Mouse (Mus musculus): ENCODE results near the gene Arid1b.

Arid1b gene

DNA sequence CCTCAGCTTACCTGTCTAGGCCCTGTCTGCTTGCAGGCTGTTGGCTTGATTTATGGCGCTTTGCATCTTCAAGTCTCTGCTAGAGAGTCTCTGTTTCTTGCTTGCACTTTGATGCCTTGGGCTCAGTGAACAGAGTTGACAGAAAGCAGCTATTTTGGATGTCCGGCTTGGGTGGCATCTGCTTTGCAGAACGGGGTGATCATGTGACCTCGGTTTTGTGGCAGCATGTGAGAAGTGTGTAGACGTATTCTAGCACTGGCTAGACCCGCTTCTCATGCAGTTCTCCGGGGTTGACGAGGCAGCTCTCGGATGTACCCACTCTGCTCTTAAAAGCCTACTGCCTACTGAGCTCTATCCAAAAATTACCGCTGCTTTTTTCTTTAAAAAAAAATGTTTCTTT, 22.9 kb downstream of the Arid1b start:
- no peak for DNase-seq (ENCODE audit: extremely low read depth, low read depth, low spot score)

DNA sequence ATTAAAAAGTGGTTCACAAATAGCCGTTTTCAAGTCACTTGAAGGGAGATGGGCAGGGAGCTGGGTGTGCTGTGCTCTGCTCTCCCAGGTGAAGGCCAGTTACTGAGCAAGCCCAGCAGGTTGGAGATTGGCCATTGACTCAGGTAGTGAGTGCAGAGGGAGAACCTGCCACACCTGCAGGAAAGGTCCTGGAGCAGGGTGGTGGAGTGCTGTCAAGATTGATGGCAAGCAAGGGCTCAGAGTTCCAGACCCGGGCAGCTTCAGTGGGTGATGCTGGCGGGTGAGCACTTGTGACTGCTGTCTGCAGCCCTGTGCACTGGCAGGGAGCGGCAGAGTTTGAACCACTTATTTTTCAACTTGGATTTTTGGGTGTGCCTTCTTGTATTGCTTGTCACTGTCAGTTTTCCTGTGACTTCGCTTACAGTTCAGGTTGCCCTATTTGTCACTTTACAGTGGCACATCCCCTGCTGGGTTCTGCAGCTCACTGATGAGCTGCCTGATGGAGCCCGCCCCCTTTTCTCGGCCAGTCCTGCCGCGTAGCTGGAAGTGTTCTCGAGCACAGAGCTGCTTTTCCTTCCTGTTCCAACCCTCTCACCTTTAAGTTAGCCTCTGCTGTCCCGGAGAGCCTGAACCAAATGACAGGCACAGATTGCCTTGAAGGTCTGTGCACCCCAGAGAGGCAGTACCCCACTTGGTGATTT, 27.3 kb downstream of the Arid1b start:
- DNase-seq (ENCODE audit: extremely low read depth, low read depth, low spot score): no peak

DNA sequence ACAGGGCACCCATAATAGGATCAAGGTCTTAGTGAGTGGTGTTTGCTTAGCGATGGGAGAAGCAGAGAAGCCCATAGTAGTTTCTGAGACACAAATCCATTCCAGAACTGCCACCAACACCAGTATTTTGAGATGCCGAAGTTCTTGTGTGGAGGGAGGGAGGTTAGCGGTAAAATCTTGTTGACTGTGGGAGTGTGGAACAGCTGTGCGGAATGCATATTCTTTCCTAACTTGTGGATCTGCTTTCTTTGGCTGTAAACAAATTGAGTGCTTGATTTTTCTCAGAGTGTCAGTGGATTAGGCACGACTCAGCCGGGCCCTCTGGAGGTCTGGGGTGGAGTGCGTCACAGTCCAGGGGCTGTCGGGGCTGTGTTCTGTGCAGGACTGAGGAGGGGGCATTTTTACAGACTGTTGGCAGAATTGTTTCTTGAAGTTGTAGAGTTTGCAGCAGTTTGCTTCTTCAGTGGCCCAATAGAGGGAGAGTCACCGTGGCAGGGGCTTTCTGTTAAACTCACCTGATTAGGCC, 27.9 kb downstream of the Arid1b start:
- no peak for DNase-seq (ENCODE audit: extremely low read depth, low read depth, low spot score)

DNA sequence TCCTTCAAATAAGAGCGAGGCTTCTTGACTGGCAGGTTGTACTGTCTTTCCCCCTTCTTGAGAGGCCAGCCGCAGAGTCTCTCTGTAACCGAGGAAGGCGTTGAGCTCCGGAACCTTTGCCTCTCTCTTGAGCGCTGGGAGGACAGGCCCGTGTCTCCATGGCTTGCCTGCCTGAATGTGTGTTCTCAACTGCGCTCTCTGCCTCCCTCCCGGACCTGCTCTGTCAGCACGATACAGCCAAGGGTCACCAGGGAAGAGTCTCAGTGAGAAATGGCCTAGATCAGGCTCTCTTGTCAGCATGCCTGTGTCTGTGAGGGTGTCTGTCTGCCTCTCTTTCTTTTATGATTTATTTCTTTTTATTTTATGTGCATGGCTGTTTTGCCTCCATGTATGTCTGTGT, 29.6 kb downstream of the Arid1b start:
- DNase-seq (ENCODE audit: extremely low read depth, low read depth, low spot score): no peak

DNA sequence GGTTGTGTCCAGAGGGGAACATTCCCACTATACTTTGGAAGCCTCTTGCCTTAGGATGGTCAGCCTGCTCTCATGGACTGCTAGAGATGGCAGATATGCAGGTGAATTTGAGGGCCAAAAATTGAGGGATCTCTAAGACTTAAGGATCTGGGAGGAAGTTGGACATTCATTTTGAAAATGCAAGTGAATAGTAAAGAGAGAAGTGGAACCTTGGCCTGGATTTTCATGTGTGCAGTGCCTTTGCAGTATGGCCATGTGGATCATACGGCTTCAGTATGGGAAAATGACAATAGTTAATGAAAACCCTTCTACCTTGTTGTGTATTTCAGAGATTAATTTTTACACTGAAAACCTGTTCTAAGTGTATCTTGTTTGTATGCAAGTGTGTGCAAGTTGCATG, 31.3 kb downstream of the Arid1b start:
- DNase-seq (ENCODE audit: extremely low read depth, low read depth, low spot score): no peak

DNA sequence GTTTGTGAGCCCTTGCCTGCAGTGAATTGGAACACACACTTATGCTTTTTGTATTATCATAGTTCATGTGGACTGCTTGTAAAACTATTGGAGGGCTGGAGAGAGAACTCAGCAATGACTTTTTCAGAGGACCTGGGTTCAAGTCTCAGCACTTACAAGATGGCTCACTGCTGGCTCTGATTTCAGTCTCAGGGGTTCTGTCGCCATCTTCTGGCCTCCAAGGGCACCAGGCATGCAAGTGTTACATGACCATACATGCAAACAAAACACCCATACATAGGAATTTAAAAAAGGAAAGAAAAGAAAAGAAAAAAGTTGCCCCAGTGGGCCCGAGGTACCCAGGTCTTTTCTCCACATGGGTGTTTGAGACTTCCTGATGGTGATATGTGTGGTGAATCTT, 32.4 kb downstream of the Arid1b start:
- no peak for DNase-seq (ENCODE audit: extremely low read depth, low read depth, low spot score)

DNA sequence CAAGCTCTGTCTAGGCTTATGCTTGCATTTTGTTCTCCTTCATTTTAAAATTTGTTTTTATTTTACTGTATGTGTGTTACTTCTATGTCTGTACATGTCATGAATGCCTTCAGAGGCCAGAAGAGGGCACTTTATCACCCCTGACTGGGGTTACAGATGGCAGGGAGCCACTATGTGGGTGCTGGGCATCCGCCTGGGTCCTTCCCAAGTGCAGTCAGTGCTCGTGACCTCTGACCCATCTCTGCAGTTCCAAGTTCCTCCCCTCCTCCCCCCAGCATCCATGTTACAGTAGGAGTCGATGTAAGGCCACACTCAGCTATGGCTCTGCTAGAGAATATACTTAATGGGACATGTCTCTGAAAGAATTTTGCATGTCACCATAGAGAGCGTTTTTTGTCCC, 35.0 kb downstream of the Arid1b start:
- DNase-seq (ENCODE audit: extremely low read depth, low read depth, low spot score): no peak

DNA sequence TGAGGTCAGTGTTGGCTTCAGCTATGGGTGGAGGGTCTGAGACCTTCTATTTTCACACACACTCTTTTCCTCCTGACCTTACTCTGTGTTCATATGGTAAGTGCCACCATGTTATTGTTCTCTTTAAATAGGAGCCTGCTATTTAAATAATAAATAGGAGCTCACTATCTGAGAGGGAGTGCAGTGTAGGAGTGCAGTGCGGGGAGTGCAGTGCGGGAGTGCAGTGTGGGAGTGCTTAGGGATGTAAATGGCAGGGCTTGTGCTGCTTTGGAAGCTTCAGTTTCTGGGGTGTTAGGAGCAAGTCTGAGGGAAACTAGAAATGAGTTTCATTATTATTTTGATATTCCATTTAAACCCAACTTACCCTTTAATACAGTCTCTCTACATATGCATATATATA, 36.2 kb downstream of the Arid1b start:
- no peak for DNase-seq (ENCODE audit: extremely low read depth, low read depth, low spot score)

DNA sequence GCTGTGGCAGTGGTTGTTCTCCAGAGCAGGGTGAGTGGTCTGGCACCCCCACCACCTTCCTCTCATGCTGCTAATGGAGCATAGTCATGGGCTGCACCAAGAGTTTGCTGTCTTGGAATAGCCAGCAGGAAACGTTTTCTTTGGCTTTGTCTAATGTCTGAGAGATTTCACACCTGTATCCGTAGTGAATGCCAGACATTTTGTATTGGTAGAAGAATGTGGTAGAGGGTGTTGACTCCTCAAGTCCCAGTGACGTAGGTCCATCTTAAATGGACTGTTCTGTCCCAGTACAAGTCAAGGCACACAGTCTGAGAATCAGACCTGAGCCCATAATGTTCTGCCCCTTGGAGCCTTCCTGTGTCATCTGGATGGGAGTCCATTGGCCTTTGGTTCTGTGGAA, 39.2 kb downstream of the Arid1b start:
- no peak for DNase-seq (ENCODE audit: extremely low read depth, low read depth, low spot score)

DNA sequence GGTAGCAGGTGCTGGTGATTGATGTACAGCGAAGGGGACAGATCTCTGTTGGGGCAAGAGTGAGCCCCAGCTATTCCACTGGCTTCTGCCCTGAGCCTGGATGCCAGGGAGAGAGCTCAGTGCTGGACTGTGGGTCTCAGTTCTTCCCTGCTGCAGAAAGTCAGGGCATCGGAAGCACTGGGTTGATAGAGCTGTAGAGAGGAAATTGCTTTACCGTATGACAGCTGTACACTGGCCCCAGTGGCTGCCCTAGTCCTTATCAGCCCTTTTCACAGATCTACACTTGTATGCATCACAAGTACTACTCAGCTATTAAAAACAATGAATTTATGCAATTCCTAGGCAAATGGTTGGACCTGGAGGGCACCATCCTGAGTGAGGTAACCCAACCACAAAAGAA, 40.1 kb downstream of the Arid1b start:
- no peak for DNase-seq (ENCODE audit: extremely low read depth, low read depth, low spot score)

DNA sequence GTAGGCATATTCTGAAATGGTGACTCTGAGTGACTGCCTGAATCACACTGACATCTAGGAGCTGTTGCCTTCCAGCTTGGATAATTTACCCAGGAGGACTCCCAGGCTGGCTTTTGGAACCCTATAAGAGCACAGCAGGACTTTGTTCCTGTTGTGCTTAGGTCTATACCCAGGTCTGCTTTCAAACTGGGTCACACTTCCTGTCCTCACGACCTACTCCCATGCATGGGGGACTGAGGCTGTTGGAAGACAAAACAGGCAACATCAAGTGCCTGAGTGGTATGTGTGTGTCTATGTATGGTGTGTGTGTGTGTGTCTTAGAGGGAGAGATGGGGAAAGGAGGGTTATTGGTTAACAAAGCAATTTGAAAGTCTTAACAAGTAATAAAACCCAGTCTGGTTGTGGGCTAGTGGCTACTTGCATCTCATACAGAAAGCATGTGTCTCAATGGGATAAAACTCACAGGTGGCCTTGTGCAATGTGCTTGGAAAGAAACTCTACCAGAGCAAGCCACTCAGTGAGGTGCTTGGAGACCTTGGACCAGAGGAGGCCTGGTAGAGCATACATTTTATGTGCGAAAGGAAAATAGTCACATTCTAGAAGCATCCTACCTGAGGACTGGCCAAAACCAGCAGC, 42.2 kb downstream of the Arid1b start:
- DNase-seq (ENCODE audit: extremely low read depth, low read depth, low spot score): peak; percentile 68

DNA sequence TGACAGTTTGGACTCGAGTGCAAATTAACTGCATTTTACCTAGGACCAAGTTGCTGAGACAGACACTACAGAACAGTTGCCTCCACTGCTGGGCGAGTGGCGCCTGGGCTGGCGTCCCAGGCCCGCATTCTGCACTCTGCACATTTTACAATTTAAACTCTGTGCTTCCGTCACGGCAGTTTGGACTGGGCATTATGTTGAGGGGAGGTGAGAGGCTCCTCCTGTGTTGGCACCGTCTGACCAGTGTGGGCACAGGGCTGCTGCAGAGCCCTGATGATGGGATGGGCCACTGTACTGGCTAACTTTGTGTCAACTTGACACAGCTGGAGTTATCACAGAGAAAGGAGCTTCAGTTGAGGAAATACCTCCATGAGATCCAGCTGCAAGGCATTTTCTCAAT, 43.1 kb downstream of the Arid1b start:
- no peak for DNase-seq (ENCODE audit: extremely low read depth, low read depth, low spot score)

DNA sequence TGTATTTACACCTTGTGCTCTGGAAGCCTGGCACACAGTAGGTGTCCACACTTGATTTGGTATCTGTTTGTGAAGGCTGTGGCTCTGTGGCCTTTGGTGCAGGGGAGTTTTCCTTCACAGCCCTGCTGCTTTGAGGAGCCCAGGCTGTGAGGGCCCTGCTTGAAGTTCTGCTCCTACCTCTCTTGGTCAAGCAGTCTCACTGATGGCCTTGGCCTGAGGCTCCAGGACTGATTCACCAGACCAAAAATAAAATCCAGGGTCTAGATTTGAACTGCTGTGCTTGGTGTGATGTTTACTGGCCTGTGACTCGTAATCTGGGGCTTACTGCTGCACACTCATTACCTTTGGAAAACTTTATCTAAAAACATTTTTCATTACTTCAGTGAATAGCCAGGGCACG, 45.7 kb downstream of the Arid1b start:
- no peak for DNase-seq (ENCODE audit: extremely low read depth, low read depth, low spot score)

DNA sequence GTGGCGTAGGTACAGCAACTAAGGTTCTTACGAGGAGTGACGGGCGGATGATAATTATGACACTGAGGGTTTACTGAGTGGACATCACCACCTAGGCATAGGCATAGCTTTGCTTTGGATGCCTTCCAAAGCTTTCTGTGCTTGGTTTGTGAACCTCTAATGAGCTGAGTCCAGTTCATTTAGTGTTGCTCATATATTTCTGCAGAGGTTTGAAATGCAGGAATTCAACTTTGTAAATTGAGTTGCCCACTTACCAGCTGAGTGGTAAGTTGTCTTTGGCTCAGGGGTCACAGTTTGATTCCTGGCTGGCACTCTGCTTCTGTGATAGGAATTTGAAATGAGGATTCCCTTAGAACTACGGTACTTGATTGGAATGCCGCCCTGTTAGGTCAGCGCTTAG, 49.7 kb downstream of the Arid1b start:
- DNase-seq (ENCODE audit: extremely low read depth, low read depth, low spot score): no peak

DNA sequence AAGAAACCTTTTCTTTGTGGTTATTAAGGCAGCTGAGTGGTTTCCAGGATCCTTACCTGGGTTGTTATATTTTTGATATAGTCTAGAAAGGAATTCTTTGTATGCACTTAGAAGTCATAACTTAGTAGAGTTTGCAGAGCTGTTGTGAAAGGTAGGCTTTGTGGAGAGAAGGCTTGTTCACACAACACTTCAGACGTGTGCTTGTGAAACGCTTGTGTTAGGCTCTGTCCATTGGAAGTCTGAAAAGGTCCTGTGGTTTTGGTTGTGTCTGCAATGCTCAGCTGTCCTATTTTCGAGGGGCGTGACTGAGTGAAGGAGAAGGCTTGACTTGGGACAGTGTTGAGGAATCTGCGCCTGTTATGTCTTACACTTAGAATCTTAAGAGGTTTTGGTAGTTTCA, 51.5 kb downstream of the Arid1b start:
- DNase-seq (ENCODE audit: extremely low read depth, low read depth, low spot score): no peak

DNA sequence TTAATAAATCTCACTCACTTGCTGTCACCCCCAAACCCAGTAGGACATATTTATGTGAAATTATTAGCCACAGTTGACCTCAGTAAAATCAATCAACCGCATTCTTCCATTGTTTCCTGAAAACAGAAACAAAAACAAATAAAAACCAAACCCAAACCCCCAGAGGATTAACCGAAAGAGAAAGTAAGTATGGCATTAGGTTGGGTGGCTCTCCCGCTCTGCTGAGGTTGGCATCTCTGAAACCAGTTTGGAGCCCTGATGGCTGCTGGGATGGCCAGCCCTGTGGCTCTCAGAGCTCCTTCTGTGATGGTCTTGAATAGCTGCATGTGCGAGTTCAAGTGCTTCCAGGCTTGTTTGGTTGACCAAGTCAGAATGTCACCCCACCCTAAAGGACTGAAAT, 53.2 kb downstream of the Arid1b start:
- no peak for DNase-seq (ENCODE audit: extremely low read depth, low read depth, low spot score)

DNA sequence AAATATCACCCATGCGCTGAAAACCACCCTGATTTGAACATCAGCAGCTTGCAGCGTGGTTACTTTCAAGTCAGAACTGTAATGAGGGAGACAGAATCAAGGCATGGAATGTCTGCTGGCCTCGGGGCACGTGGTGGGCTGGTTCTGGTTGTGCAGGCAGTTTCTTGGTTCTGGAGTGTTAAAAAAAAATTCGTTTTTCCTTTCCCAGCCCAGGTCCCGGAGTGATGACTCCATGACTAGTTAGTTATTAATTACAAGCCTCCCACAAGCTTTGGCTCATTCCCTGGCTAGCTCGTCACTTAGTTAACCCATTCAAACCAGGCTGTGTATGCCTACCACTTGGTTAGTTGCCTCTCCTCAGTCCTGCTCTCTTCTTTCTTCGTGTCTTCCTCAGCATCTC, 56.1 kb downstream of the Arid1b start:
- DNase-seq (ENCODE audit: extremely low read depth, low read depth, low spot score): no peak

DNA sequence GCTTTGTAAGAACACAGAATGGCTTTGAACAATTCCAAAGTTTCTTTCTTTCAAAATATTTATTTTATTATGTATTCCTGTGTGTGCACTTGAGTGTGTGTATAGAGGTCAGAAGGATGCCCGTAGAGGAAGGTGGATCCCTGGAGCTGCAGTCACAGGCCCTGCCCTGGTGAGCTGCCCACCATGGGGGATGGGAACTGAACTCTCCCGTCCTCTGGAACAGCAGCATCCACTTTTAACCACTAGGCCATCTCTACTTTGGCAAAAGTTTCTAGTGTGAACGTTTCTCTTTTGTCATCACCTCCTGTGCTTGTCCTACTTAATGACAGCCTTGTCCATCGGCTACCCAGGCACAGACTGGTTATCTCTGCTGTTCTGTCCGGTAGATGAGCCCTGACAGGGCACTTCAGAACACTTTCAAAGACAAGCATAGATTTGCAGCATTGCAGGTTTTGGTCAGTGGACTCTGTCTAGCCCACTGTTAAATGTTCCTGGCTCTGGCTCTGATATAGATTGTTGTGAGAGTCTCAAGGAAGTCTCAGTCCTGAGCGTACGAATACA, 56.9 kb downstream of the Arid1b start:
- DNase-seq (ENCODE audit: extremely low read depth, low read depth, low spot score): no peak

DNA sequence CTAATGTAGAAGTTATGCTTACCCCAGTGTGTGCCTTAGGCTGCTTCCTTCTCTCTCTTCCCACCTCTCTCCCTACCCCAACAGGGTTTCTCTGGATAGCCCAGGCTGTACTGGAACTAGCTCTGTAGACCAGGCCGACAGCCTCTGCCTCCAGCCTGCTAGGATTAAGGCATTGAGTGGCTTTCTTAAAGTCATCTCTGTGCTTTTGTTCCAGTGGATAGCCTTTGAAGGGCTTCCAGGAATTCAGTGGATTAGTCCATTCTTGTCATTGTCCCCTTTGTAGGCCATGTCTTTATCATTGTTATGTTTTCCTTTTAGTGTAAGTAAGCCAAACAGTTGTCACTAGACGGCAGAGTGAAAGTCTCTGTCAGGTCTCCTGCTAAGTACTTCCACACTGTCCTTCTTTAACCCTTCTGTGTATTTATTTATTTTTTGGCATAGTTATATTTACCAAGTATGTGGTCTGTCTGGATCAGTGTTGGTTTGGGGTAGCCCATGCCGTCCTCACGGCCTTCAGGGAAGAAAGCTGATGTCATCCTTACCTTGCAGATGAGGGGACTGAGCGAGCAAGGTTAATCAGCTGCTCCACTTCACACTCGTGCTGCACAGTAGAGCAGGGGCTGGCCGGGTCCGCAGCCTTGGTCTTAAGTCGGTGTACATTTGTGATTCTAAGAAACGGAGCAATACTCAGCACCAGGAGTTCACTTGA, 58.1 kb downstream of the Arid1b start:
- DNase-seq (ENCODE audit: extremely low read depth, low read depth, low spot score): no peak

DNA sequence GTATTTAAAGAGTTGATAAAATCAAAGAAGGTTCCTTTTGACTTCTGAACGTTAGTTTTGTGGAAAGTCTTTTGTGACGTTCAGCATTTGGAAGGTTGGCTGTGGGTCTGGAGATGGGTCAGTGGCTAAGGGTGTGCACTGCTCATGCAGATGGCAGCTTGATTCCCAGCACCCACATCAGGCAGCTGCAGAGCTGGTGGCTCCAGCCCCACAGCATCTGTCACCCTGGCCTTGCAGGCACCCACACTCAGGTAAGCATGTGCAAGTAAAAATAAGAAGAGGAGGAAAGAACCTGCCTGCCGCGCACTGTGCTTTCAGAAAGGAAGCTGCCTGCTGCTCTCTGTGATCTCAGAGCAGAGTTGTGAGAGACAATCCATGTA, 58.7 kb downstream of the Arid1b start:
- DNase-seq (ENCODE audit: extremely low read depth, low read depth, low spot score): no peak

DNA sequence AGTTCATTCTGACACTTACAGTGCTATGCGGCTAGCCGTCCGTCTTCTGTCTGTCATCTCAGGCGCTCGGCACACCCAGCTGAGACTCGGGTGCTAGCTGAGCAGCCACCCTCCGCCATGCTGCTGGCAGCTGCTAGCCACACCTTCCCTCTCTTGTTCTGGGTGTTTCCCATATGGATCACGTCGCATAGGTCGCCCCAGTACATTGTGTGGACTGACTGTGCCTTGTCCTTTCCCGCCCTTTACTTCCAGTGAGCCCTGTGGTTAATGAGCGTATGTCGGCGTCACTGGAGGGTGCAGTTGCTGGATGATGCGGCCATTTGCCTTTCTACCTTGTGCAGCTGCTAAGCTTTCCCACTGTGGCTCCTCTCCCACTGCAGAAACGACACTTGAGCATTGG, 59.1 kb downstream of the Arid1b start:
- no peak for DNase-seq (ENCODE audit: extremely low read depth, low read depth, low spot score)

DNA sequence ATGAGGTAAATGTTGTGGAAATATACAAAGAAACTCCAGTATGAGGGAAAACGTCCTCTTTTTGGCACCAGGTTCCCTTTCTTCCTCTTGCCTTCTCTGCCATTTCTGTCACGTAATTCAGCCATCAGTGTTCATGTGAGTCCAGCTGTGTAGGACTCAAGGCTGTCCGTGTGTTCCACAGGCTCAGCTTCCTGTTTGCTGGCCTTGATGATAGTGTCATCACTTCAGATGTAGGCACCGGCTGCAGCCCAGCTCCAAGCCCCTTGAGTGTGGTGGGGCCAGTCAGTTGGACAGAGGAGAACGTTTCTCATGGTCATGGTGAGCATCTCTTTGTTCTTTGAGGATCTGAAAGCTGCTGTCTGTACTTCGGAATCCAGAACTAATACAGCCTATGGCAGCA, 61.3 kb downstream of the Arid1b start:
- DNase-seq (ENCODE audit: extremely low read depth, low read depth, low spot score): no peak
